Mouse (Mus musculus): ENCODE data around the gene Sec14l3. TPM values are rescaled to one million over a fixed set of nuclear protein-coding genes. Genes with fewer than 3 reads are reported as not detected.

The Sec14l3 gene
- polyA plus RNA-seq, 1 experiment from 2014 or later = not detected

- no peak overlapping the region for H3K9ac ChIP-seq (ENCODE audit: low read depth, low read length)
- no peak for ATAC-seq (replicated peaks; ENCODE audit: insufficient number of reproducible peaks, low FRiP score, low TSS enrichment)
- H3K4me1 ChIP-seq (ENCODE audit: control insufficient read depth, insufficient read depth, low read length) = no peaks in the 10 kb centered on the region
- no peaks in the 10 kb centered on the region for H3K27me3 ChIP-seq (ENCODE audit: control insufficient read depth, insufficient read depth, low read length)
- 84% methylated on average over 7 of the region's 7 CpGs for WGBS (ENCODE audit: insufficient replicate concordance)
- H3K36me3 ChIP-seq (ENCODE audit: control insufficient read depth, insufficient read depth, low read length) = no peaks in the 10 kb centered on the region
- H3K9me3 ChIP-seq (replicated peaks; ENCODE audit: control insufficient read depth, low read length) = no peaks in the 10 kb centered on the region
- no peak overlapping the region for H3K27ac ChIP-seq (ENCODE audit: low read depth, low read length)
- H3K4me2 ChIP-seq = no peak overlapping the region
- H3K4me3 ChIP-seq (ENCODE audit: low read depth, low read length) = no peak overlapping the region
These were observed 21.6 kb upstream of the Sec14l3 start for GRCm38 (mm10) chr11:4043081-4043480.

GRCm38 (mm10) chr11:4046526-4046925 lies 18.1 kb upstream of the Sec14l3 start:
- no peak overlapping the region for H3K27ac ChIP-seq (ENCODE audit: low read depth, low read length)
- 69% methylated on average over 5 of the region's 5 CpGs for WGBS (ENCODE audit: insufficient replicate concordance)
- H3K4me2 ChIP-seq = no peak overlapping the region
- peaks cover 4% of the 10 kb centered on the region; the same call in 1 of the 2 replicates for H3K9me3 ChIP-seq (replicated peaks; ENCODE audit: control insufficient read depth, low read length)
- H3K4me1 ChIP-seq (ENCODE audit: control insufficient read depth, insufficient read depth, low read length) = no peaks in the 10 kb centered on the region
- H3K4me3 ChIP-seq (ENCODE audit: low read depth, low read length) = no peak overlapping the region
- no peaks in the 10 kb centered on the region for H3K36me3 ChIP-seq (ENCODE audit: control insufficient read depth, insufficient read depth, low read length)
- ATAC-seq (replicated peaks; ENCODE audit: insufficient number of reproducible peaks, low FRiP score, low TSS enrichment) = no peak
- H3K27me3 ChIP-seq (ENCODE audit: control insufficient read depth, insufficient read depth, low read length) = no peaks in the 10 kb centered on the region
- no peak overlapping the region for H3K9ac ChIP-seq (ENCODE audit: low read depth, low read length)

DNA sequence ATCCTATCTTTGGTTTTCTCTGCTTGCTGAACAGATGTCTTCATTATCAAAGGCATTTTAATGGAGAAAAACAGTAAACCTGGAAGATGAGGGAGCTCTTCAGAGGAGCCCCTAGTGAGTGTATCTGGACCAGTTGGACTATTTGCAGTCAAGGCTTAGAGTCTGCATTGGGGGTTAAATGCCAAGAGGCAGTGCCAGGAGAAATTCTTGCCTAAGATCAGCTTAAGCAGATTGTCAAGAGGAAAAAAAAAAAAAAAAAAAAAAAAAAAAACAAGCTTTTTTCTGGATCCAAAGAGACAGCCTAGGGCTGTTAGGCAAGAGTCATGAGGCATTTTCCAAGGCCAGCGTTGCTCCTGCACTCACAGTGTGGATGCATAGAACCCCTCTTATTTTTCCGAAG lies 16.9 kb upstream of the Sec14l3 start:
- Histone ChIP-seq H3K9me3 (replicated peaks; ENCODE audit: control insufficient read depth, low read length) (peaks cover 4% of the 10 kb centered on the region; the same call in 1 of the 2 replicates), H3K4me2 (no peak overlapping the region), H3K9ac (ENCODE audit: low read depth, low read length) (no peak overlapping the region), H3K27ac (ENCODE audit: low read depth, low read length) (no peak overlapping the region), H3K36me3 (ENCODE audit: control insufficient read depth, insufficient read depth, low read length) (no peaks in the 10 kb centered on the region), H3K27me3 (ENCODE audit: control insufficient read depth, insufficient read depth, low read length) (no peaks in the 10 kb centered on the region), H3K4me3 (ENCODE audit: low read depth, low read length) (no peak overlapping the region), H3K4me1 (ENCODE audit: control insufficient read depth, insufficient read depth, low read length) (no peaks in the 10 kb centered on the region)
- WGBS (ENCODE audit: insufficient replicate concordance) = 78% methylated on average over 2 of the region's 2 CpGs
- ATAC-seq (replicated peaks; ENCODE audit: insufficient number of reproducible peaks, low FRiP score, low TSS enrichment) = no peak

GRCm38 (mm10) chr11:4048438-4048837 lies 16.2 kb upstream of the Sec14l3 start:
- Histone ChIP-seq H3K4me3 (ENCODE audit: low read depth, low read length) (no peak overlapping the region), H3K9me3 (replicated peaks; ENCODE audit: control insufficient read depth, low read length) (peaks cover 4% of the 10 kb centered on the region; the same call in 1 of the 2 replicates), H3K9ac (ENCODE audit: low read depth, low read length) (no peak overlapping the region), H3K36me3 (ENCODE audit: control insufficient read depth, insufficient read depth, low read length) (no peaks in the 10 kb centered on the region), H3K4me1 (ENCODE audit: control insufficient read depth, insufficient read depth, low read length) (no peaks in the 10 kb centered on the region), H3K4me2 (no peak overlapping the region), H3K27me3 (ENCODE audit: control insufficient read depth, insufficient read depth, low read length) (no peaks in the 10 kb centered on the region), H3K27ac (ENCODE audit: low read depth, low read length) (no peak overlapping the region)
- 83% methylated on average over 6 of the region's 6 CpGs for WGBS (ENCODE audit: insufficient replicate concordance)
- no peak for ATAC-seq (replicated peaks; ENCODE audit: insufficient number of reproducible peaks, low FRiP score, low TSS enrichment)

- H3K27me3 ChIP-seq (ENCODE audit: control insufficient read depth, insufficient read depth, low read length) = no peaks in the 10 kb centered on the region
- no peak overlapping the region for H3K4me3 ChIP-seq (ENCODE audit: low read depth, low read length)
- 22% methylated on average over 5 of the region's 5 CpGs for WGBS (ENCODE audit: insufficient replicate concordance)
- no peak overlapping the region for H3K27ac ChIP-seq (ENCODE audit: low read depth, low read length)
- H3K4me1 ChIP-seq (ENCODE audit: control insufficient read depth, insufficient read depth, low read length) = no peaks in the 10 kb centered on the region
- peaks cover under 1% of the 10 kb centered on the region; the same call in 1 of the 2 replicates for H3K9me3 ChIP-seq (replicated peaks; ENCODE audit: control insufficient read depth, low read length)
- no peaks in the 10 kb centered on the region for H3K36me3 ChIP-seq (ENCODE audit: control insufficient read depth, insufficient read depth, low read length)
- H3K9ac ChIP-seq (ENCODE audit: low read depth, low read length) = no peak overlapping the region
- no peak overlapping the region for H3K4me2 ChIP-seq
- ATAC-seq (replicated peaks; ENCODE audit: insufficient number of reproducible peaks, low FRiP score, low TSS enrichment) = no peak
These were observed 11.1 kb upstream of the Sec14l3 start for GRCm38 (mm10) chr11:4053586-4053985.

GRCm38 (mm10) chr11:4060866-4061575 lies 3.6 kb upstream of the Sec14l3 start:
- Histone ChIP-seq H3K9ac (ENCODE audit: low read depth, low read length) (no peak overlapping the region), H3K9me3 (replicated peaks; ENCODE audit: control insufficient read depth, low read length) (no peaks in the 10 kb centered on the region), H3K4me3 (ENCODE audit: low read depth, low read length) (no peak overlapping the region), H3K27ac (ENCODE audit: low read depth, low read length) (no peak overlapping the region), H3K36me3 (ENCODE audit: control insufficient read depth, insufficient read depth, low read length) (no peaks in the 10 kb centered on the region), H3K4me2 (no peak overlapping the region), H3K27me3 (ENCODE audit: control insufficient read depth, insufficient read depth, low read length) (no peaks in the 10 kb centered on the region), H3K4me1 (ENCODE audit: control insufficient read depth, insufficient read depth, low read length) (no peaks in the 10 kb centered on the region)
- 63% methylated on average over 5 of the region's 5 CpGs for WGBS (ENCODE audit: insufficient replicate concordance)
- no peak for ATAC-seq (replicated peaks; ENCODE audit: insufficient number of reproducible peaks, low FRiP score, low TSS enrichment)

- Histone ChIP-seq H3K9ac (ENCODE audit: low read depth, low read length) (no peak overlapping the region), H3K9me3 (replicated peaks; ENCODE audit: control insufficient read depth, low read length) (no peaks in the 10 kb centered on the region), H3K4me1 (ENCODE audit: control insufficient read depth, insufficient read depth, low read length) (no peaks in the 10 kb centered on the region), H3K27me3 (ENCODE audit: control insufficient read depth, insufficient read depth, low read length) (no peaks in the 10 kb centered on the region), H3K36me3 (ENCODE audit: control insufficient read depth, insufficient read depth, low read length) (no peaks in the 10 kb centered on the region), H3K4me3 (ENCODE audit: low read depth, low read length) (no peak overlapping the region), H3K27ac (ENCODE audit: low read depth, low read length) (no peak overlapping the region), H3K4me2 (no peak overlapping the region)
- WGBS (ENCODE audit: insufficient replicate concordance) = 89% methylated on average over 4 of the region's 4 CpGs
- ATAC-seq (replicated peaks; ENCODE audit: insufficient number of reproducible peaks, low FRiP score, low TSS enrichment) = no peak
These were observed 2.1 kb upstream of the Sec14l3 start for GRCm38 (mm10) chr11:4062523-4062922.

- Histone ChIP-seq H3K9me3 (replicated peaks; ENCODE audit: control insufficient read depth, low read length) (no peaks in the 10 kb centered on the region), H3K27ac (ENCODE audit: low read depth, low read length) (no peak overlapping the region), H3K4me3 (ENCODE audit: low read depth, low read length) (no peak overlapping the region), H3K36me3 (ENCODE audit: control insufficient read depth, insufficient read depth, low read length) (no peaks in the 10 kb centered on the region), H3K4me1 (ENCODE audit: control insufficient read depth, insufficient read depth, low read length) (no peaks in the 10 kb centered on the region), H3K27me3 (ENCODE audit: control insufficient read depth, insufficient read depth, low read length) (no peaks in the 10 kb centered on the region), H3K4me2 (no peak overlapping the region), H3K9ac (ENCODE audit: low read depth, low read length) (no peak overlapping the region)
- no peak for ATAC-seq (replicated peaks; ENCODE audit: insufficient number of reproducible peaks, low FRiP score, low TSS enrichment)
- WGBS (ENCODE audit: insufficient replicate concordance) = 50% methylated on average over 6 of the region's 6 CpGs
These were observed 1.7 kb upstream of the Sec14l3 start for GRCm38 (mm10) chr11:4062981-4063380.

DNA sequence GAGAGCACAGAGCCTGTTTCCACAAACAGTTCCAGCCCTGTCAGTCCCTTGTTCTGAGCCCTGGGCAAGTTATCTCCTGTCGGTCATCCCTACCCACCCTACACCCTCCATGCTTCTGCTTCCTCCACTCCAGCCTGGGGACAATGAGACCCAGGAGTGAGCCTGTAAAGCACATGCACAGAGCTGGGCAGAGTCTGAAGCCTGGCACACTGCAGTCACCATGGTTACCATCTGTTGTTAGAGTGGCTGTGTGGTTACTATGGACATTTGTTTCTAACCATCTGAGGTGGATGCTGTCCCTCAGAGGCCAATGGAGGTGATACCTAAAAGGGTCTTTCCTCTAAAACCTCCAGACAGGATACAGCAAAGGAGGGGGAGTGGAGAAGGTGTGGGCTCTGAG lies 5.0 kb downstream of the Sec14l3 start:
- no peaks in the 10 kb centered on the region for H3K9me3 ChIP-seq (replicated peaks; ENCODE audit: control insufficient read depth, low read length)
- H3K9ac ChIP-seq (ENCODE audit: low read depth, low read length) = no peak overlapping the region
- 65% methylated on average over 1 of the region's 1 CpGs for WGBS (ENCODE audit: insufficient replicate concordance)
- H3K27ac ChIP-seq (ENCODE audit: low read depth, low read length) = no peak overlapping the region
- H3K4me2 ChIP-seq = no peak overlapping the region
- no peaks in the 10 kb centered on the region for H3K27me3 ChIP-seq (ENCODE audit: control insufficient read depth, insufficient read depth, low read length)
- H3K36me3 ChIP-seq (ENCODE audit: control insufficient read depth, insufficient read depth, low read length) = no peaks in the 10 kb centered on the region
- H3K4me3 ChIP-seq (ENCODE audit: low read depth, low read length) = no peak overlapping the region
- ATAC-seq (replicated peaks; ENCODE audit: insufficient number of reproducible peaks, low FRiP score, low TSS enrichment) = no peak
- no peaks in the 10 kb centered on the region for H3K4me1 ChIP-seq (ENCODE audit: control insufficient read depth, insufficient read depth, low read length)

All from heart, embryonic 11.5 days (tissue).